Mouse (Mus musculus): ENCODE results near the gene Cela1.

GRCm38 (mm10) chr15:100627287-100627686 lies 60.4 kb downstream of the Cela1 start:
- TF ChIP-seq POLR2A (IDR thresholded peaks at IDR 0.05; ENCODE audit: low read depth, low read length) (no peak), CTCF (IDR thresholded peaks at IDR 0.05; ENCODE audit: extremely low read depth, insufficient read depth, insufficient read length, insufficient replicate concordance) (no peak)

All from spleen, adult 2 months (tissue).